Mouse (Mus musculus): ENCODE data around the gene Irf2bp1. TPM values are rescaled to one million over a fixed set of nuclear protein-coding genes. Genes with fewer than 3 reads are reported as not detected.

Gene Irf2bp1
- polyA plus RNA-seq (2016; fragmentation: Nextera tagmentation; extraction: Ambion mirVana), result 14.9 and 27.0 TPM in 2 replicates

- Histone ChIP-seq H3K4me1 (peaks cover 58% of the 10 kb centered on the region), H3K27ac (peak within 1 kb of the TSS; percentile 95), H3K36me3 (peaks cover 26% of the 10 kb centered on the region), H3K9me3 (no peaks in the 10 kb centered on the region), H3K4me3 (peak within 1 kb of the TSS; percentile 92), H3K27me3 (ENCODE audit: insufficient read depth, poor library complexity, severe bottlenecking) (no peaks in the 10 kb centered on the region)
- peak; percentile 97 for DNase-seq (ENCODE audit: low spot score)
- WGBS, result under 1% methylated on average over 89 of the region's 90 CpGs
Measured at GRCm38 (mm10) chr7:19003902-19004630, at the start of gene Irf2bp1. Gene Irf2bp1, plus strand, starts transcription at chr7:19004044.

- under 1% methylated on average over 87 of the region's 107 CpGs for whole genome bisulfite sequencing
- no peak for DNase-seq (ENCODE audit: low spot score)
Measured at GRCm38 (mm10) chr7:18957569-18958383, 46.1 kb upstream of the Irf2bp1 start.

DNA sequence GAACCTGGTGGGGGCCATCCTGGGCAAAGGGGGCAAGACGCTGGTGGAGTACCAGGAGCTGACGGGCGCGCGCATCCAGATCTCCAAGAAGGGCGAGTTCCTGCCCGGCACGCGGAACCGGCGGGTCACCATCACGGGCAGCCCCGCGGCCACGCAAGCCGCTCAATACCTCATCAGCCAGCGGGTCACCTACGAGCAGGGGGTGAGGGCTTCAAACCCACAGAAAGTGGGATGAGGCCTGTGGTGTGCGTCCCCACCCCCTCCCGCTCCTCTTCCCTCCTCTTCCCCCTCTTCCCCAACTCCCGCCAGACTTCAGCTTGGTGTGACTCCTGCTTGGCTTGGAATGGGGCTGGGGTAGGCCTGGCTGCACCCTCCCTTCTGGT, 45.5 kb upstream of the Irf2bp1 start:
- no peaks in the 10 kb centered on the region for H3K9me3 ChIP-seq
- 0% methylated on average over 8 of the region's 21 CpGs for WGBS
- H3K4me1 ChIP-seq, result peaks cover 32% of the 10 kb centered on the region
- H3K27ac ChIP-seq, result peak overlapping the region; percentile 84
- H3K36me3 ChIP-seq, result no peaks in the 10 kb centered on the region
- H3K27me3 ChIP-seq (ENCODE audit: insufficient read depth, poor library complexity, severe bottlenecking), result peaks cover 80% of the 10 kb centered on the region
- H3K4me3 ChIP-seq, result peak overlapping the region; percentile 76
- no peak for DNase-seq (ENCODE audit: low spot score)

More at GRCm38 (mm10) chr7:18957569-18958383, 46.1 kb upstream of the Irf2bp1 start:
- Histone ChIP-seq H3K4me3 (peak overlapping the region; percentile 76), H3K9me3 (no peaks in the 10 kb centered on the region), H3K36me3 (no peaks in the 10 kb centered on the region), H3K4me1 (peaks cover 26% of the 10 kb centered on the region), H3K27ac (peak overlapping the region; percentile 84), H3K27me3 (ENCODE audit: insufficient read depth, poor library complexity, severe bottlenecking) (peaks cover 74% of the 10 kb centered on the region)

GRCm38 (mm10) chr7:18959446-18959845, 44.4 kb upstream of the Irf2bp1 start:
- no peak overlapping the region for H3K27ac ChIP-seq
- 34% methylated on average over 8 of the region's 8 CpGs for WGBS
- H3K27me3 ChIP-seq (ENCODE audit: insufficient read depth, poor library complexity, severe bottlenecking), result peaks cover 91% of the 10 kb centered on the region
- no peak for DNase-seq (ENCODE audit: low spot score)
- no peaks in the 10 kb centered on the region for H3K9me3 ChIP-seq
- H3K36me3 ChIP-seq, result no peaks in the 10 kb centered on the region
- peaks cover 34% of the 10 kb centered on the region for H3K4me1 ChIP-seq
- no peak overlapping the region for H3K4me3 ChIP-seq

DNA sequence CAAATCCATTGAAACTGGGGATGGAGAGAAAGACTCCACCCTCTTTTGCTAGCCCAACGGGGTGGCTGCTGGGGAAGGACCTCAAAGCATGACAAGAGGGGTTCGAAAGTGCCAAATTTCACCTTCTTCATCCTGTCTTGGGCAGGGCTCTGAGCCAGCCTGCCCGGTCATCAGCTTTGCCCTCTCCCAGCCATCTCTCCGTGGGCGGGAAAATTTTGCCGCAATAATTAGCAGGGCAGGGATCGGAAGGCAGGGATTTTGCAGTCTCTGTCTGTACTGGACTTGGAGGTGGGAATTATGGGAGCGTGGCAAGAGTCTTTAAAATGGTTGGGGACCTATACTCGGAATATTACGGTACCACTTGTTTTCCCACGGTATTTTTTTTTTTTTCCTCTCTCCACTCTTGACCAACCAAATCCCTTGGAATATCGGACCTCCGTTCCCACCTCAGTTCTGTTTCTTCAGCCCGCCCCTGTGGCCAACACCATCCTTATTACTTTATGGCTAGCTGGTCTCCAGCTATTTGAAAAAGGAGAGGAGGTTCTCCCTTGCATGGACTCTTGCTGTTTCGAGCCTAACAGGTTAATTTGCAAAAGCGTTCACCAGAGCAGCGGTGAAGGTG, 41.6 kb upstream of the Irf2bp1 start:
- 1% methylated on average over 17 of the region's 17 CpGs for WGBS
- DNase-seq (ENCODE audit: low spot score), result no peak

DNA sequence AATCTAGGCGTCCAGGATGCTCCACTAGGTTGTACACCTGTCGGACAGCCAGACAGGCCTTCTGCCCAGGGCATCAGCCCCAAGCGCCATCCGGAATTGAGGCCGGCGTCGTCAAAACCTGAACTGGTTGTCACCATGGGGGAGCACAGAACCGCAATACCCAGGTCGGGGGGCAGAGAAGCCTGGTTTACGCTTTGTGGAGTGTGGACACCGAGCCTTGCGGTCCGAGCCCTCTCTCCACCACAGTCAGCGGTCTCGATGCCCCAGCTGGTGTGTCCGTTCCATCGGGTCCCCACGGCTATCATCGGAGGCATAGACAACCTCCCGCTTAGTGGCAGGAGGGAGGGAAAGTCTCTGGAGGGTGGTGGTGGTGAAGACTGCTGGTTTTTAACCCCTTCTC, 41.0 kb upstream of the Irf2bp1 start:
- Histone ChIP-seq H3K36me3 (no peaks in the 10 kb centered on the region), H3K27ac (no peak overlapping the region), H3K9me3 (no peaks in the 10 kb centered on the region), H3K4me3 (peak overlapping the region; percentile 46), H3K27me3 (ENCODE audit: insufficient read depth, poor library complexity, severe bottlenecking) (peaks cover 84% of the 10 kb centered on the region), H3K4me1 (peaks cover 27% of the 10 kb centered on the region)
- no peak for DNase-seq (ENCODE audit: low spot score)
- WGBS, result 1% methylated on average over 20 of the region's 20 CpGs

More for the DNA sequence above, 41.6 kb upstream of the Irf2bp1 start:
- Histone ChIP-seq H3K27ac (no peak overlapping the region), H3K36me3 (no peaks in the 10 kb centered on the region), H3K4me3 (peak overlapping the region; percentile 46), H3K27me3 (ENCODE audit: insufficient read depth, poor library complexity, severe bottlenecking) (peaks cover 90% of the 10 kb centered on the region), H3K9me3 (no peaks in the 10 kb centered on the region), H3K4me1 (peaks cover 32% of the 10 kb centered on the region)

DNA sequence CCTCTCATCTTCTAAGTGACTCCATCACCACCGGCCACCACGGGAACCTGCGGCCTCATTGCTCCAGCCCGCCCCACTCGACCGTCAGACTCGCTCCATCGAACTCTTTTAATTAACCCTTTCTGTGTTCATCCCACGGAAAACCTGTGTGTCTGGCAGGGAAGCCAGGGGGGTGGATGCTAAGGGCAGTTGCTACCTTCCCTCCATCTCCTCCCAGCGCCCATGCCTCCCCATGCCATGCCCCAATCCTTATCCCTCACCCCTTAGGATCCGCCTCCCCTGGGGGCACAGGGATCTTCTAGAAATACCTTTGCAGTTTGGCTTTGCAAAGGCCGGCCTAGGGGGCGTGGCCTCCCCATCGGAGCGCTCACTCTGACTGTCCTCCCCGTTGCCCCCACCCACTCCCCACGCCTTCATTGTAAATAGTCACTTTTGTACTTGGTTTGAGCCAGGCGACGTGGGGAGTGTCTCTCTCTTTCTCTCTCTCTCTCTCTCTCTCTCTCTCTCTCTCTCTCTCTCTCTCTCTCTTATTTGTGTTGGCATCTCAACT, 40.5 kb upstream of the Irf2bp1 start:
- Histone ChIP-seq H3K4me1 (peaks cover 21% of the 10 kb centered on the region), H3K9me3 (no peaks in the 10 kb centered on the region), H3K27me3 (ENCODE audit: insufficient read depth, poor library complexity, severe bottlenecking) (peaks cover 79% of the 10 kb centered on the region), H3K36me3 (no peaks in the 10 kb centered on the region), H3K27ac (no peak overlapping the region), H3K4me3 (peak overlapping the region; percentile 46)
- DNase-seq (ENCODE audit: low spot score), result no peak
- under 1% methylated on average over 19 of the region's 19 CpGs for WGBS

GRCm38 (mm10) chr7:18965312-18965711, 38.5 kb upstream of the Irf2bp1 start:
- Histone ChIP-seq H3K27me3 (ENCODE audit: insufficient read depth, poor library complexity, severe bottlenecking) (peaks cover 72% of the 10 kb centered on the region), H3K27ac (no peak overlapping the region), H3K4me3 (no peak overlapping the region), H3K36me3 (no peaks in the 10 kb centered on the region), H3K9me3 (no peaks in the 10 kb centered on the region), H3K4me1 (peaks cover 15% of the 10 kb centered on the region)
- 76% methylated on average over 5 of the region's 5 CpGs for WGBS
- DNase-seq (ENCODE audit: low spot score), result no peak

DNA sequence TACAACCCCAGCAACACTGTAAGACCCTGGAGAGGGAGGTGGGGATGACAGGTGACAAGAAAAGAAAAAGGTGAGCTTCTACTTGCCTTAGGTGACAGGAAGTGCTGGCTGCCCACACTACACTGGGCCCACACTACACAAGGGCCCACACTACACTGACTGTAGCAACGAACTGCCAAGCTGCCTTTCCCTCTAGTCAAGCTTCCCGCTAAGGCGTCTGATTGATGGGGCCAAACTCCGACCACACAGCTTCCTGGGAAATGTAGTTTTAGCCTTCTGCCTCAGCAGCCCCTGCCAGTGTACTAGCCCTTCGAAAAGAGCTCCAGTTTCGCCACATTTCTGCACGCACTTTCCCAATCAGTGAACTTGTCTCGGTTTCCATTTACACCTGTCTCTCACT, 36.2 kb upstream of the Irf2bp1 start:
- Histone ChIP-seq H3K27ac (no peak overlapping the region), H3K9me3 (no peaks in the 10 kb centered on the region), H3K36me3 (no peaks in the 10 kb centered on the region), H3K4me1 (peaks cover 10% of the 10 kb centered on the region), H3K27me3 (ENCODE audit: insufficient read depth, poor library complexity, severe bottlenecking) (peaks cover 49% of the 10 kb centered on the region), H3K4me3 (no peak overlapping the region)
- no peak for DNase-seq (ENCODE audit: low spot score)
- WGBS, result 9% methylated on average over 8 of the region's 8 CpGs

GRCm38 (mm10) chr7:18970956-18971355, 32.9 kb upstream of the Irf2bp1 start:
- Histone ChIP-seq H3K27ac (no peak overlapping the region), H3K4me1 (no peaks in the 10 kb centered on the region), H3K4me3 (no peak overlapping the region), H3K36me3 (no peaks in the 10 kb centered on the region), H3K27me3 (ENCODE audit: insufficient read depth, poor library complexity, severe bottlenecking) (peaks cover 15% of the 10 kb centered on the region), H3K9me3 (no peaks in the 10 kb centered on the region)
- 84% methylated on average over 3 of the region's 3 CpGs for WGBS
- no peak for DNase-seq (ENCODE audit: low spot score)

DNA sequence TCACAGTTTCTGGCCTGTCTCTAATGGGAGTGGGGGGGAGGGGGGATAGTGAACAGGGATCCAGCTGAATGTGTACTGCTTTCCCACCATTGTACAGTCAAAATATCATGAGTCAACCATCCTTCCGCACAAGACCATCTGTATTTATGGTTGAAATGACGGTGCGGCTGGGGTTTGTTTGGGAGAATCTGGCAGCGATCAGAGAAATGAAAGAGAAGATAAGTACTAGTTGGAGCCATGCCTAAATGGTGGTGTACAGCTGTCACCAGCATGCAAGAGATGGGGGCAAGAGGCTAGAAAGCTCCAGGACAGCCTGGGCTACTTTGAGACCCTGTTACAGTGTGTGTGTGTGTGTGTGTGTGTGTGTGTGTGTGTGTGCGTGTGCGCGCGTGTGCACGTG, 25.5 kb upstream of the Irf2bp1 start:
- DNase-seq (ENCODE audit: low spot score), result no peak
- no peaks in the 10 kb centered on the region for H3K27me3 ChIP-seq (ENCODE audit: insufficient read depth, poor library complexity, severe bottlenecking)
- 91% methylated on average over 9 of the region's 9 CpGs for WGBS
- H3K4me3 ChIP-seq, result no peak overlapping the region
- H3K27ac ChIP-seq, result no peak overlapping the region
- H3K4me1 ChIP-seq, result no peaks in the 10 kb centered on the region
- H3K36me3 ChIP-seq, result no peaks in the 10 kb centered on the region
- H3K9me3 ChIP-seq, result no peaks in the 10 kb centered on the region

DNA sequence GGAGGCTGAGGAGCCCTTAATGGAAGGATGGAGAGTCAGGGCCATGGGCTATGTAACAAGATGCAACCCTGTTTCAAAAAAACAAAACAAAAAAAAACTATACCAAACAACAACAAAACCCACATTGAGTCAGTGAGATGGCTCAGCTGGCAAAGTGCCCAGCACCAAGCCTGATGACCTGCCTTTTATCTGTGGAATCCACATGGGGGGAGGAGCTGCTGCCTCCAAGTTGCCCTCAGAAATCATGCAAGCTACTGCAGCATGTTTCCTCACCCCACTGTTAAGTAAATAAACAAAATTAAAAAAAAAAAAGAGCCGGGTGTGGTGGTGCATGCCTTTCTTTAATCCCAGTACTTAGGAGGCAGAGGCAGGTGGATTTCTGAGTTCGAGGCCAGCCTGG, 17.3 kb upstream of the Irf2bp1 start:
- H3K27ac ChIP-seq, result no peak overlapping the region
- no peaks in the 10 kb centered on the region for H3K36me3 ChIP-seq
- WGBS, result 63% methylated on average over 2 of the region's 2 CpGs
- H3K27me3 ChIP-seq (ENCODE audit: insufficient read depth, poor library complexity, severe bottlenecking), result peaks cover 24% of the 10 kb centered on the region; the same call in 1 of the 2 replicates
- no peaks in the 10 kb centered on the region for H3K9me3 ChIP-seq
- peaks cover 13% of the 10 kb centered on the region for H3K4me1 ChIP-seq
- DNase-seq (ENCODE audit: low spot score), result no peak
- no peak overlapping the region for H3K4me3 ChIP-seq
